Mouse (Mus musculus) E14TG2a.4 (cell line): ENCODE measurements around the gene Nr1d1.

Source experiments
- CTCF ChIP-seq: conservative IDR thresholded peaks from 2 replicates; pipeline ENCODE4 v1.5.1; 2014; ENCODE audit warnings: low read length
- NANOG ChIP-seq: IDR thresholded peaks from 2 replicates; pipeline ENCODE4 v1.6.1; 2014; ENCODE audit warnings: borderline replicate concordance, low read length, mixed read lengths
- POU5F1 ChIP-seq: IDR thresholded peaks from 2 replicates; pipeline ENCODE4 v1.6.1; 2014; ENCODE audit warnings: low read length, borderline replicate concordance

DNA sequence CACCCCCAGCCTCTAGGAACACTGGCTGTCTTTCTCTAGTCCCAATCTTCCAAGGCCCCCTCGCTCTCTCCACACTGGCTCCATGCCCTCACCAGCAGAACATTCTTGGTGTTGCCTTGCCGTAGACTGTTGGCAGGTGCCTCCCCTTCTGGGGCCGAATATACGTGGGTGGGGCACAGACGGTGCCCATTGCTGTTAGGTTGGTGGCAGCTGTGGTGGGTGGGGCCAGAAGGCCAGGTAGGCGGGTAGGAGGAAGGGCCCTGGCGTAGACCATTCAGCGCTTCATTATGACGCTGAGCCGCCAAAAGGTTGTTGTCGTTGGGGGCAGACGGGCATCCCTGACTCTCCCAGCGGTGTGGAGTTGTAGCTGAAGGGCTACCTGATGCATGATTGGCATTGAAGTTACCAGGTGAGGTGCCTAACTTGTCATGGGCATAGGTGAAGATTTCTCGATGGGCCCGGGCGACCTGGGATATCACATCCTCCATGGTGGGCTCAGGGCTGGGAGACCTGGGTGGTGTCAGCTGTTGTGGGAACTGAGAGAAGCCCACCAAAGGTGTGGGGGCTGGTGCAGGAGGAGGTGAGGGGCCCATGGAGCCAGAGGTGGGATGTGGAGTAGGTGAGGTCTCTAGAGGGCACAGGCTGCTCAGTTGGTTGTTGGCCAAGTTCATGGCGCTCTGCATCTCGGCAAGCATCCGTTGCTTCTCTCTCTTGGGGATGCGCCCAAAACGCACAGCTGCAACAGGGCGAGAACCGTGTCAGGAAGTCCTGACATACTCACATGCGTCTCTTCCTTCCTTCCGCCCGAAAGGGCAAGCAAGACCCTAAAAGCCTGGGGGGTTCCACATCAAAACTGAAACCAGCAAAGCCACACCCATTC, 4.8 kb downstream of the Nr1d1 start:
- TF ChIP-seq CTCF (no peak), POU5F1 (no peak), NANOG (no peak)
